Mouse (Mus musculus) heart, postnatal 0 days (tissue): Measurements from ENCODE around the gene S100a8. TPM values are rescaled to one million over a fixed set of nuclear protein-coding genes. Genes with fewer than 3 reads are reported as not detected.

Experiments
- ATAC-seq: fragments of 200-750 bp; cut with Nextera tagmentation; 2 replicates; pipeline ENCODE4 v1.8.0; 2017; ENCODE audit warnings: low read depth, moderate number of reproducible peaks, moderate library complexity; ENCODE audit not compliant: insufficient read depth
- DNase-seq: peaks from one replicate; pipeline ENCODE4 v3.0.0-alpha.2; 2016; ENCODE audit warnings: low spot score
- H3K27ac ChIP-seq: fragments of 300-500 bp; sonication (generic); 2 replicates; pipeline ENCODE4 v1.5.1; 2014; ENCODE audit warnings: low read depth, mild to moderate bottlenecking
- H3K27me3 ChIP-seq: fragments of 300-500 bp; sonication (generic); 2 replicates; pipeline ENCODE4 v1.6.1; 2014; ENCODE audit warnings: low read length, mixed read lengths; ENCODE audit not compliant: control insufficient read depth, insufficient read depth
- H3K36me3 ChIP-seq: fragments of 300-500 bp; sonication (generic); replicated peaks from 2 replicates; pipeline ENCODE4 v1.6.1; 2014; ENCODE audit warnings: low read length, mixed read lengths; ENCODE audit not compliant: control insufficient read depth, insufficient read depth
- H3K4me1 ChIP-seq: fragments of 300-500 bp; sonication (generic); 2 replicates; pipeline ENCODE4 v1.6.1; 2014; ENCODE audit warnings: antibody characterized with exemption; ENCODE audit not compliant: control insufficient read depth, insufficient read depth
- H3K4me2 ChIP-seq: fragments of 300-500 bp; sonication (generic); 2 replicates; pipeline ENCODE4 v1.6.1; 2014; ENCODE audit warnings: low read depth, mild to moderate bottlenecking, low read length, moderate library complexity
- H3K4me3 ChIP-seq: fragments of 300-500 bp; sonication (generic); 2 replicates; pipeline ENCODE4 v1.5.1; 2014; ENCODE audit warnings: low read depth, low read length
- H3K9ac ChIP-seq: fragments of 300-500 bp; sonication (generic); replicated peaks from 2 replicates; pipeline ENCODE4 v1.6.1; 2014; ENCODE audit warnings: low read depth, low read length, mixed read lengths
- H3K9me3 ChIP-seq: fragments of 300-500 bp; sonication (generic); replicated peaks from 2 replicates; pipeline ENCODE4 v1.6.1; 2016; ENCODE audit warnings: low read length; ENCODE audit not compliant: control insufficient read depth
- CTCF ChIP-seq: IDR thresholded peaks from 2 replicates; pipeline ENCODE4 v1.5.1; 2016; ENCODE audit warnings: antibody characterized with exemption, control low read depth, low read depth
- EP300 ChIP-seq: IDR thresholded peaks from 2 replicates; pipeline ENCODE4 v1.6.1; 2016; ENCODE audit warnings: antibody characterized with exemption, low read depth
- WGBS: fragments of 180-500 bp; shearing (Covaris S2); extraction: QIAGEN DNeasy Blood & Tissue Kit; methylation state at CpG from one replicate; pipeline ENCODE4 v1.1.7; 2014; 5-methylcytosine and 5-hydroxymethylcytosine counted together
- polyA plus RNA-seq: library from polyadenylated mRNA; unstranded; fragments of >200 nt; fragmentation: Nextera tagmentation; extraction: Ambion mirVana; gene quantifications from 2 replicates; pipeline ENCODE4 v1.2.1, GENCODE M21; 2015
- total RNA-seq: library from RNA; depleted of rRNA; stranded (reverse); fragments of >200 nt; gene quantifications from 2 replicates; pipeline ENCODE4 v1.2.3, GENCODE M21; 2014; ENCODE audit warnings: low replicate concordance

The S100a8 gene
- total and polyA plus RNA-seq, 2 experiments from 2014 or later: 4.2 to 21.0 TPM

DNA sequence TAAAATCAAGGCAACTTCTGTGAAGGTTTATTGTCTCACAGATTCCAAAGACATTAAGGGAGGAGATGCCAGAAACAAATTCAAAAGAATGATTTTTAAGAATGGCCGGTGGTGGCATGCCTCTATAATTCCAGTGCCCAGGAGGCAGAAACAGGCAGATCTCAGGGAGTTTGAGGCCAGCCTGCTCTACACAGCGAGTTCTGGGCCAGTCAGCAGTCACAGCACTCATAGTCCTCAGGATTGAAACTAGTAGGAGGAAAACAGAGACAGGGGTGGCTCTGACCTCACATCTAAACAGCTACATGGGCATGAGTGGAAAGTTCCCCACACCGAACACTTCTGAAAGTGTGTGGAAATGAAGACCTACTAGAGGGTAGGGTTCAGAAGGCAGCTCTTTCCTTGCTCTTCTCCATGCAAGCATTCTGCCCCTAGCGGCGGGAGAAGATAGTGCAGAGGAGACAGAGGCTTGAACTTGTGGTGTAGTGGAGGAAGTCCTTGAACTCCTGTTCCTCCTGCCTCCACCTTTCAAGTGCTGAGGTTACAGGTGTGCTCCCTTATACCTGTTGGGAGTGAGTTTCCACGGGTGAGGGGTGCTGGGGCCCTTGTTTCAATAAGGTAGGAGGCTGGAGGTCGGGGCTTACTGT lies 29.1 kb upstream of the S100a8 start:
- no peaks in the 10 kb centered on the region for H3K27me3 ChIP-seq
- DNase-seq (no peak), ATAC-seq (no peak)
- H3K27ac ChIP-seq: no peak overlapping the region
- TF ChIP-seq EP300 (no peak), CTCF (peak; percentile 64)
- no peak overlapping the region for H3K4me2 ChIP-seq
- no peaks in the 10 kb centered on the region for H3K9me3 ChIP-seq
- H3K9ac ChIP-seq: no peak overlapping the region
- H3K4me1 ChIP-seq: no peaks in the 10 kb centered on the region
- H3K36me3 ChIP-seq: no peaks in the 10 kb centered on the region
- no peak overlapping the region for H3K4me3 ChIP-seq
- WGBS: 49% methylated on average over 7 of the region's 7 CpGs

DNA sequence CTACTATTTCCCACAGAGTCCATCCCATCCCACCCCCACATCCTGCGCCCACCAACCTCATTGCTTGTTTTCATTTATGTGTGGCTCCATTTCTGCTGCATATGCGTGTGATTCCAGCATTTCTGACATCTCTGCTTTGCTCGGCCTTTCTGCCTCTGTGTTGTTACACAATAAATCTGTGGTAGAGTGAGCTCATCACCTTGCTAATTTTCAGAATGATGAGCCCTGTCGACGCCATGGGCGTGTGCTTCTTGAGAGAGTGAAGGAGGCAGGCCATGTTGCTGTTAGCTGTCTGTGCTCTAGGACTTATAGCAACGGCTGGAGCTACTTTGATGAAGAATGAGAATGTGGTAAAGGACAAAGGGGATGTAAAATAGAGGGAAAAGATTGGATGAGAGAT lies 27.8 kb upstream of the S100a8 start:
- Histone ChIP-seq H3K27ac (no peak overlapping the region), H3K9ac (no peak overlapping the region), H3K4me3 (no peak overlapping the region), H3K4me2 (no peak overlapping the region), H3K9me3 (no peaks in the 10 kb centered on the region), H3K36me3 (no peaks in the 10 kb centered on the region), H3K27me3 (no peaks in the 10 kb centered on the region), H3K4me1 (no peaks in the 10 kb centered on the region)
- ATAC-seq (no peak), DNase-seq (no peak)
- WGBS: 66% methylated on average over 7 of the region's 7 CpGs
- TF ChIP-seq EP300 (no peak), CTCF (no peak)

DNA sequence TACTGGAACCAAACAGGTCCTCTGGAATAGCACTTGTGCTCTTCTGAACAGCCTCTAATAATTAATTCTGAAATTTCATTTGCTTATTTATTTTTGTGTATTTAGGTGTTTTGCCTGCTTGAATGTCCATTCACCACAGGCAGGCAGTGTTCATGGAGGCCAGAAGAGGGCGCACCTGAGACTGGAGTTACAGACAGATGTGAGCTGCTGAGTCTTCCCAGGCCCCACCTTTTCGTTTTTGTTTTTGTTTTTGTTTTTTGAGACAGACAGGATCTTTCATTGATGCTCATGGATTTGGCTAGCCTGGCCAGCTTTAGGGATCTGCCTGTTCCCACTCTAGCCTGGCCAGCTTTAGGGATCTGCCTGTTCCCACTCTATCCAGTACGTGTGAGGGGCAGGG lies 24.6 kb upstream of the S100a8 start:
- no peak overlapping the region for H3K4me3 ChIP-seq
- no peak overlapping the region for H3K27ac ChIP-seq
- no peaks in the 10 kb centered on the region for H3K9me3 ChIP-seq
- WGBS: 41% methylated on average over 3 of the region's 3 CpGs
- TF ChIP-seq EP300 (no peak), CTCF (peak; percentile 47)
- H3K4me1 ChIP-seq: no peaks in the 10 kb centered on the region
- no peaks in the 10 kb centered on the region for H3K36me3 ChIP-seq
- no peaks in the 10 kb centered on the region for H3K27me3 ChIP-seq
- DNase-seq (no peak), ATAC-seq (no peak)
- H3K4me2 ChIP-seq: no peak overlapping the region
- no peak overlapping the region for H3K9ac ChIP-seq

DNA sequence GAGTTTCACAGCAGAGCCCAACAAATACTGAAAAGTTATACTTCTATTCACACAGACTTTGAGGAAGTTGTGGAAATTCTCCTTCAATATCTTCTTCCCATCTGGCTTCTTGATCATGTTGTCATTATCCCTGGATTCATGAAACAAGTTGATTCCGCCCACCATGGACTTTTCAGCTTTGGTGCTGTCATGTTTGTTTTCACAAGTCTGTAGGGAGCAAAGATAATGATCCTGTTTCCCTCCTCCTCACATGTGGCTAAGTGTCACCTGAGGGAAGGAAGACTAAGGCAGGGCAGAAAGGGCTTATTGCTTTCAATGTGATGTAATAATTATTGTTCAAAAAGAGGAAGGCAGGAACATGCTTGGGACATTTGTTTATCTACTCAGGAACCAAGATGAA lies 21.5 kb upstream of the S100a8 start:
- H3K27ac ChIP-seq: no peak overlapping the region
- H3K9me3 ChIP-seq: no peaks in the 10 kb centered on the region
- H3K27me3 ChIP-seq: no peaks in the 10 kb centered on the region
- H3K4me1 ChIP-seq: no peaks in the 10 kb centered on the region
- no peak for TF ChIP-seq EP300
- no peak for TF ChIP-seq CTCF
- WGBS: 61% methylated on average over 1 of the region's 1 CpGs
- no peak overlapping the region for H3K9ac ChIP-seq
- ATAC-seq: no peak
- no peak overlapping the region for H3K4me2 ChIP-seq
- no peak for DNase-seq
- no peak overlapping the region for H3K4me3 ChIP-seq
- no peaks in the 10 kb centered on the region for H3K36me3 ChIP-seq

DNA sequence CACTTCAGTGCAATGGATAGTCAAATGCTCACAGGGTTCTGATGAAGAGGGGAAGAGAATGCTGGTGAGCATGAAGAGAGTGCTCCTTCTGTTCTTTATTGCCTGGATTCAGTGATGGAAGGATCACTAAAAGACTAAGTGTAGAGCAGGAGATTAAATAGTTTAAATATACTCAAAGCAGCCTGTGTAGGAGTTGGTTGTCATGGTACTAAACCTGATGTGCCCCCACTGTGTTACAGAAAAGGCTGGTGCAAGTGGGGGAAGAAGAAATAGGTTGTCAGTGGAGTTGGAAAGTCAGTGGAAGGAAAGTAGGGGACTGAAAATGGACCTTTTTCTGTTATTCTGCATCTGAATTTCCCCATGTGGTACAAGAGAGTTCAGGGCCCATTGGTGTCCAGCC lies 19.8 kb upstream of the S100a8 start:
- ATAC-seq (no peak), DNase-seq (no peak)
- no peaks in the 10 kb centered on the region for H3K4me1 ChIP-seq
- no peaks in the 10 kb centered on the region for H3K9me3 ChIP-seq
- no peak overlapping the region for H3K9ac ChIP-seq
- no peak overlapping the region for H3K4me3 ChIP-seq
- no peaks in the 10 kb centered on the region for H3K36me3 ChIP-seq
- TF ChIP-seq CTCF (no peak), EP300 (no peak)
- H3K4me2 ChIP-seq: no peak overlapping the region
- no peak overlapping the region for H3K27ac ChIP-seq
- H3K27me3 ChIP-seq: no peaks in the 10 kb centered on the region

DNA sequence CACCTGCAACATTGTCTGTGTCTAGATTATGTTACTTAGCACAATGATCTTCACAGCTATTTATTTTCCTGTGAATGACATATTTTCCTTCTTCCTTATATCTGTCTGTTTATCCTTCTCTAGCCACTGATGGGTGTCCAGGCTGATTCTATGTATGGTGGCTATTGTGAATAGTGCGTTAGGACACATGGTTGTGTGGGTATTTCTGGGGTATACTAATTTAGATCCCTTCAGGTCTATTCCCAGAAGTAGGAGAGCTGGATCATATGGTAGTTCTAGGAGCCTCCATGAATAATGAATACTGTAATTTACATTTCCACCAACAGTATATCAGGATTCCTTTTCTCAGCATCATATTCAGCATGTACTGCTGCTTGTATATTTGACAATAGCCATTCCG lies 18.9 kb upstream of the S100a8 start:
- Histone ChIP-seq H3K27me3 (no peaks in the 10 kb centered on the region), H3K4me2 (no peak overlapping the region), H3K36me3 (no peaks in the 10 kb centered on the region), H3K27ac (no peak overlapping the region), H3K4me1 (no peaks in the 10 kb centered on the region), H3K4me3 (no peak overlapping the region), H3K9ac (no peak overlapping the region), H3K9me3 (no peaks in the 10 kb centered on the region)
- TF ChIP-seq CTCF: no peak
- no peak for TF ChIP-seq EP300
- ATAC-seq (no peak), DNase-seq (no peak)
- WGBS: 76% methylated on average over 2 of the region's 2 CpGs
